Mouse (Mus musculus) lung, adult 2 months (tissue): ENCODE results near the gene Utp14a.

ENCODE experiments used
- CTCF ChIP-seq: fragments of 200-500 bp; IDR thresholded peaks from 2 replicates; pipeline ENCODE4 v1.5.1; 2011; ENCODE audit warnings: mild to moderate bottlenecking, low read length, control low read depth; ENCODE audit not compliant: insufficient read depth
- POLR2A ChIP-seq: fragments of 200-500 bp; IDR thresholded peaks from 2 replicates; pipeline ENCODE4 v1.6.1; 2011; ENCODE audit warnings: low read depth, mild to moderate bottlenecking, control low read depth, low read length, borderline replicate concordance; ENCODE audit errors: extremely low read depth

DNA sequence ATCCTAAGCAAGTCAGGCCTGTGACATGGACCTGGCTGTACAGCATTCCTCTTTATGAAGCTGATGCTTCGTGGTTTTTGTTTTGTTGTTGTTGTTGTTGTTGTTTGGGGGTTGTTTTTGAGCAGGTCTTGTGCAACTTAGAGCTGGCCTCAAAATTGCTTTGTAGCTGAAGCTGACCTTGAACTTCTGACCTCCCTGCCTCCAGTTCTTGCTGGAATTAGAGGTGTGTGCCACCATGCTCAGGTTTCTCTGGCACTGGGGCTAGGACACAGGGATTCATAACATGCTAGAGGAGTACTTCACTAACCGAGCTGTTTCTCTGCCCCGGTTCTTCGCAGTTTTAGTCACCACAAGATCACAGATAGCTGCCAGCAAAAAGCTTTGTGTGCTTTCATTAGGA, 48.7 kb downstream of the Utp14a start:
- TF ChIP-seq CTCF (no peak), POLR2A (no peak)
